Mouse (Mus musculus) heart, embryonic 16.5 days (tissue): ENCODE measurements around the gene Hyal1. TPM values are rescaled to one million over a fixed set of nuclear protein-coding genes. Genes with fewer than 3 reads are reported as not detected.

Source experiments
- ATAC-seq: fragments of 200-750 bp; cut with Nextera tagmentation; replicated peaks from 2 replicates; pipeline ENCODE4 v1.8.0; 2017; ENCODE audit warnings: moderate number of reproducible peaks; ENCODE audit not compliant: insufficient read depth, low FRiP score; ENCODE audit errors: extremely low read depth
- H3K27ac ChIP-seq: fragments of 300-500 bp; sonication (generic); 2 replicates; pipeline ENCODE4 v1.5.1; 2014; ENCODE audit warnings: mild to moderate bottlenecking, low read length, control low read depth, moderate library complexity
- H3K27me3 ChIP-seq: fragments of 300-500 bp; sonication (generic); 2 replicates; pipeline ENCODE4 v1.6.1; 2014; ENCODE audit warnings: low read length, mixed read lengths; ENCODE audit not compliant: control insufficient read depth, insufficient read depth
- H3K36me3 ChIP-seq: fragments of 300-500 bp; sonication (generic); 2 replicates; pipeline ENCODE4 v1.6.1; 2014; ENCODE audit not compliant: control insufficient read depth, insufficient read depth
- H3K4me1 ChIP-seq: fragments of 300-500 bp; sonication (generic); 2 replicates; pipeline ENCODE4 v1.6.1; 2014; ENCODE audit warnings: low read length, mixed read lengths; ENCODE audit not compliant: control insufficient read depth, insufficient read depth
- H3K4me2 ChIP-seq: fragments of 300-500 bp; sonication (generic); 2 replicates; pipeline ENCODE4 v1.6.1; 2014; ENCODE audit warnings: low read depth, mild to moderate bottlenecking, control low read depth, low read length
- H3K4me3 ChIP-seq: fragments of 300-500 bp; sonication (generic); 2 replicates; pipeline ENCODE4 v1.5.1; 2014; ENCODE audit warnings: mild to moderate bottlenecking, control low read depth, low read length
- H3K9ac ChIP-seq: fragments of 300-500 bp; sonication (generic); 2 replicates; pipeline ENCODE4 v1.6.1; 2014; ENCODE audit warnings: low read length, control low read depth
- H3K9me3 ChIP-seq: fragments of 300-500 bp; sonication (generic); replicated peaks from 2 replicates; pipeline ENCODE4 v1.6.1; 2016; ENCODE audit warnings: low read length; ENCODE audit not compliant: control insufficient read depth
- WGBS: fragments of 180-500 bp; shearing (Covaris S2); extraction: QIAGEN DNeasy Blood & Tissue Kit; methylation state at CpG from one replicate; pipeline ENCODE4 v1.1.7; 2014; 5-methylcytosine and 5-hydroxymethylcytosine counted together
- polyA plus RNA-seq: library from polyadenylated mRNA; unstranded; fragments of >200 nt; fragmentation: Nextera tagmentation; extraction: Ambion mirVana; gene quantifications from 2 replicates; pipeline ENCODE4 v1.2.1, GENCODE M21; 2015

The Hyal1 gene
- 7.5 and 8.4 TPM in 2 replicates for polyA plus RNA-seq

GRCm38 (mm10) chr9:107576357-107577107, at the start of gene Hyal1:
Hyal1 (plus strand) TSS chr9:107576927.
- WGBS: 24% methylated on average over 16 of the region's 16 CpGs
- H3K4me2 ChIP-seq: peak within 1 kb of the TSS; percentile 60
- ATAC-seq: peak; percentile 72
- H3K4me1 ChIP-seq: peaks cover 31% of the 10 kb centered on the region
- peaks cover 16% of the 10 kb centered on the region for H3K36me3 ChIP-seq
- H3K27me3 ChIP-seq: no peaks in the 10 kb centered on the region
- H3K9me3 ChIP-seq: no peaks in the 10 kb centered on the region
- peak within 1 kb of the TSS; percentile 63 for H3K9ac ChIP-seq
- peak within 1 kb of the TSS; percentile 70 for H3K27ac ChIP-seq
- peak within 1 kb of the TSS; percentile 34 for H3K4me3 ChIP-seq

GRCm38 (mm10) chr9:107533791-107534407, 42.8 kb upstream of the Hyal1 start, which contains the start of gene Tmem115:
Tmem115 (plus strand) TSS chr9:107533945.
- H3K27me3 ChIP-seq: no peaks in the 10 kb centered on the region
- peak within 1 kb of the TSS; percentile 81 for H3K4me3 ChIP-seq
- H3K9ac ChIP-seq: peak within 1 kb of the TSS; percentile 89
- H3K27ac ChIP-seq: peak within 1 kb of the TSS; percentile 79
- no peaks in the 10 kb centered on the region for H3K9me3 ChIP-seq
- peak; percentile 99 for ATAC-seq
- H3K36me3 ChIP-seq: peaks cover 14% of the 10 kb centered on the region
- WGBS: under 1% methylated on average over 48 of the region's 48 CpGs
- peak within 1 kb of the TSS; percentile 87 for H3K4me2 ChIP-seq
- peaks cover 19% of the 10 kb centered on the region for H3K4me1 ChIP-seq

- peak overlapping the region; percentile 87 for H3K4me2 ChIP-seq
- peaks cover 19% of the 10 kb centered on the region for H3K4me1 ChIP-seq
- ATAC-seq: peak; percentile 19; the same call in 1 of the 2 replicates
- peak overlapping the region; percentile 79 for H3K27ac ChIP-seq
- no peaks in the 10 kb centered on the region for H3K9me3 ChIP-seq
- H3K9ac ChIP-seq: peak overlapping the region; percentile 89
- H3K4me3 ChIP-seq: peak overlapping the region; percentile 81
- peaks cover 21% of the 10 kb centered on the region for H3K36me3 ChIP-seq
- WGBS: under 1% methylated on average over 40 of the region's 40 CpGs
- no peaks in the 10 kb centered on the region for H3K27me3 ChIP-seq
These were observed 42.1 kb upstream of the Hyal1 start for GRCm38 (mm10) chr9:107534408-107535202.

GRCm38 (mm10) chr9:107538231-107538630, 38.5 kb upstream of the Hyal1 start:
- no peak overlapping the region for H3K4me2 ChIP-seq
- 89% methylated on average over 7 of the region's 7 CpGs for WGBS
- H3K27ac ChIP-seq: no peak overlapping the region
- H3K4me3 ChIP-seq: no peak overlapping the region
- no peak overlapping the region for H3K9ac ChIP-seq
- H3K36me3 ChIP-seq: peaks cover 21% of the 10 kb centered on the region
- ATAC-seq: no peak
- H3K27me3 ChIP-seq: no peaks in the 10 kb centered on the region
- no peaks in the 10 kb centered on the region for H3K9me3 ChIP-seq
- H3K4me1 ChIP-seq: peaks cover 35% of the 10 kb centered on the region

GRCm38 (mm10) chr9:107538711-107539110, 38.0 kb upstream of the Hyal1 start:
- no peaks in the 10 kb centered on the region for H3K9me3 ChIP-seq
- 88% methylated on average over 3 of the region's 3 CpGs for WGBS

GRCm38 (mm10) chr9:107539940-107540339, 36.8 kb upstream of the Hyal1 start:
- Histone ChIP-seq H3K4me2 (no peak overlapping the region), H3K27me3 (no peaks in the 10 kb centered on the region), H3K9ac (no peak overlapping the region), H3K9me3 (no peaks in the 10 kb centered on the region), H3K36me3 (peaks cover 30% of the 10 kb centered on the region), H3K4me3 (no peak overlapping the region), H3K27ac (no peak overlapping the region), H3K4me1 (peaks cover 35% of the 10 kb centered on the region)
- no peak for ATAC-seq
- 87% methylated on average over 8 of the region's 8 CpGs for WGBS

More at GRCm38 (mm10) chr9:107538711-107539110, 38.0 kb upstream of the Hyal1 start:
- H3K36me3 ChIP-seq: peaks cover 21% of the 10 kb centered on the region
- H3K4me3 ChIP-seq: no peak overlapping the region
- H3K27me3 ChIP-seq: no peaks in the 10 kb centered on the region
- ATAC-seq: no peak
- no peak overlapping the region for H3K27ac ChIP-seq
- no peak overlapping the region for H3K4me2 ChIP-seq
- H3K9ac ChIP-seq: no peak overlapping the region
- peaks cover 35% of the 10 kb centered on the region for H3K4me1 ChIP-seq

- Histone ChIP-seq H3K4me3 (no peak overlapping the region), H3K9ac (no peak overlapping the region), H3K4me1 (peaks cover 34% of the 10 kb centered on the region), H3K4me2 (no peak overlapping the region), H3K36me3 (peaks cover 30% of the 10 kb centered on the region), H3K27ac (no peak overlapping the region), H3K9me3 (no peaks in the 10 kb centered on the region), H3K27me3 (no peaks in the 10 kb centered on the region)
- ATAC-seq: no peak
- 70% methylated on average over 4 of the region's 4 CpGs for WGBS
These were observed 36.3 kb upstream of the Hyal1 start for GRCm38 (mm10) chr9:107540420-107540819.

GRCm38 (mm10) chr9:107541005-107541404, 35.7 kb upstream of the Hyal1 start:
- peaks cover 30% of the 10 kb centered on the region for H3K36me3 ChIP-seq
- WGBS: 30% methylated on average over 10 of the region's 10 CpGs
- no peaks in the 10 kb centered on the region for H3K27me3 ChIP-seq
- no peak for ATAC-seq
- H3K9ac ChIP-seq: peak overlapping the region; percentile 90
- H3K4me3 ChIP-seq: peak overlapping the region; percentile 92
- H3K9me3 ChIP-seq: no peaks in the 10 kb centered on the region
- peaks cover 28% of the 10 kb centered on the region for H3K4me1 ChIP-seq
- H3K4me2 ChIP-seq: peak overlapping the region; percentile 99
- H3K27ac ChIP-seq: no peak overlapping the region
